Mouse (Mus musculus) intestine, embryonic 14.5 days (tissue): ENCODE measurements around the gene Kif28. TPM values are rescaled to one million over a fixed set of nuclear protein-coding genes. Genes with fewer than 3 reads are reported as not detected.

Experiments
- ATAC-seq: fragments of 200-750 bp; cut with Nextera tagmentation; replicated peaks from 2 replicates; pipeline ENCODE4 v1.8.0; 2017; ENCODE audit warnings: low read depth, moderate number of reproducible peaks, moderate TSS enrichment, moderate library complexity; ENCODE audit not compliant: low FRiP score, low TSS enrichment
- DNase-seq: peaks from one replicate; pipeline ENCODE4 v3.0.0-alpha.2; 2018; ENCODE audit warnings: low spot score
- H3K27ac ChIP-seq: fragments of 300-500 bp; sonication (generic); 2 replicates; pipeline ENCODE4 v1.5.1; 2014; ENCODE audit warnings: low read depth, mild to moderate bottlenecking, control low read depth
- H3K27me3 ChIP-seq: fragments of 300-500 bp; sonication (generic); replicated peaks from 2 replicates; pipeline ENCODE4 v1.6.1; 2014; ENCODE audit warnings: low read length, control low read depth; ENCODE audit not compliant: control insufficient read depth, insufficient read depth
- H3K36me3 ChIP-seq: fragments of 300-500 bp; sonication (generic); 2 replicates; pipeline ENCODE4 v1.6.1; 2014; ENCODE audit warnings: low read length, control low read depth; ENCODE audit not compliant: control insufficient read depth, insufficient read depth
- H3K4me1 ChIP-seq: fragments of 300-500 bp; sonication (generic); replicated peaks from 2 replicates; pipeline ENCODE4 v1.6.1; 2014; ENCODE audit warnings: low read length, control low read depth, mixed read lengths; ENCODE audit not compliant: control insufficient read depth, insufficient read depth
- H3K4me2 ChIP-seq: fragments of 300-500 bp; sonication (generic); 2 replicates; pipeline ENCODE4 v1.6.1; 2014; ENCODE audit warnings: low read length
- H3K4me3 ChIP-seq: fragments of 300-500 bp; sonication (generic); 2 replicates; pipeline ENCODE4 v1.5.1; 2014; ENCODE audit warnings: low read depth, low read length, control low read depth, mixed read lengths
- H3K9ac ChIP-seq: fragments of 300-500 bp; sonication (generic); 2 replicates; pipeline ENCODE4 v1.6.1; 2014; ENCODE audit warnings: mild to moderate bottlenecking, low read length
- H3K9me3 ChIP-seq: fragments of 300-500 bp; sonication (generic); 2 replicates; pipeline ENCODE4 v1.6.1; 2016; ENCODE audit warnings: low read length, control low read depth; ENCODE audit not compliant: control insufficient read depth
- WGBS: fragments of 180-500 bp; shearing (Covaris S2); extraction: QIAGEN DNeasy Blood & Tissue Kit; methylation state at CpG from one replicate; pipeline ENCODE4 v1.1.7; 2014; 5-methylcytosine and 5-hydroxymethylcytosine counted together
- polyA plus RNA-seq: library from polyadenylated mRNA; unstranded; fragments of >200 nt; fragmentation: Nextera tagmentation; extraction: Ambion mirVana; gene quantifications from 2 replicates; pipeline ENCODE4 v1.2.1, GENCODE M21; 2014

Kif28 gene
- not detected in 2 replicates for polyA plus RNA-seq

- WGBS = 93% methylated on average over 9 of the region's 9 CpGs
Measured at GRCm38 (mm10) chr1:179745171-179745570, at the start of gene Kif28. Kif28 (minus strand) TSS chr1:179745271.

GRCm38 (mm10) chr1:179787281-179787680 lies 42.2 kb upstream of the Kif28 start:
- WGBS = 88% methylated on average over 4 of the region's 4 CpGs
- H3K4me3 ChIP-seq = no peak overlapping the region
- H3K36me3 ChIP-seq = peaks cover 94% of the 10 kb centered on the region
- no peaks in the 10 kb centered on the region for H3K27me3 ChIP-seq
- H3K4me1 ChIP-seq = no peaks in the 10 kb centered on the region
- DNase-seq = no peak
- no peak for ATAC-seq
- H3K9ac ChIP-seq = no peak overlapping the region
- no peak overlapping the region for H3K4me2 ChIP-seq
- no peaks in the 10 kb centered on the region for H3K9me3 ChIP-seq
- H3K27ac ChIP-seq = no peak overlapping the region

More at GRCm38 (mm10) chr1:179745171-179745570, at the start of gene Kif28:
- peaks cover 61% of the 10 kb centered on the region for H3K36me3 ChIP-seq
- DNase-seq (no peak), ATAC-seq (no peak)
- no peaks in the 10 kb centered on the region for H3K9me3 ChIP-seq
- H3K27me3 ChIP-seq = no peaks in the 10 kb centered on the region
- H3K4me2 ChIP-seq = no peak within 1 kb of the TSS
- H3K4me1 ChIP-seq = no peaks in the 10 kb centered on the region
- no peak within 1 kb of the TSS for H3K27ac ChIP-seq
- no peak within 1 kb of the TSS for H3K9ac ChIP-seq
- H3K4me3 ChIP-seq = no peak within 1 kb of the TSS

GRCm38 (mm10) chr1:179785502-179785901 lies 40.4 kb upstream of the Kif28 start:
- no peak overlapping the region for H3K4me3 ChIP-seq
- peaks cover 96% of the 10 kb centered on the region for H3K36me3 ChIP-seq
- no peaks in the 10 kb centered on the region for H3K4me1 ChIP-seq
- H3K27me3 ChIP-seq = no peaks in the 10 kb centered on the region
- no peak overlapping the region for H3K27ac ChIP-seq
- H3K9me3 ChIP-seq = no peaks in the 10 kb centered on the region
- no peak for DNase-seq
- no peak overlapping the region for H3K9ac ChIP-seq
- 90% methylated on average over 5 of the region's 5 CpGs for WGBS
- no peak for ATAC-seq
- no peak overlapping the region for H3K4me2 ChIP-seq

GRCm38 (mm10) chr1:179784098-179784497 lies 39.0 kb upstream of the Kif28 start:
- Histone ChIP-seq H3K4me1 (no peaks in the 10 kb centered on the region), H3K9ac (no peak overlapping the region), H3K27ac (no peak overlapping the region), H3K4me3 (no peak overlapping the region), H3K4me2 (no peak overlapping the region), H3K36me3 (peaks cover 96% of the 10 kb centered on the region), H3K9me3 (no peaks in the 10 kb centered on the region), H3K27me3 (no peaks in the 10 kb centered on the region)
- WGBS = 86% methylated on average over 4 of the region's 4 CpGs
- DNase-seq = no peak
- ATAC-seq = no peak

GRCm38 (mm10) chr1:179776831-179777230 lies 31.8 kb upstream of the Kif28 start:
- DNase-seq (no peak), ATAC-seq (no peak)
- Histone ChIP-seq H3K9me3 (no peaks in the 10 kb centered on the region), H3K36me3 (peaks cover 95% of the 10 kb centered on the region), H3K9ac (no peak overlapping the region), H3K27ac (no peak overlapping the region), H3K4me1 (no peaks in the 10 kb centered on the region), H3K4me3 (no peak overlapping the region), H3K4me2 (no peak overlapping the region), H3K27me3 (no peaks in the 10 kb centered on the region)
- WGBS = 92% methylated on average over 8 of the region's 8 CpGs

- Histone ChIP-seq H3K9ac (no peak overlapping the region), H3K27me3 (no peaks in the 10 kb centered on the region), H3K4me3 (no peak overlapping the region), H3K9me3 (no peaks in the 10 kb centered on the region), H3K4me1 (no peaks in the 10 kb centered on the region), H3K36me3 (peaks cover 94% of the 10 kb centered on the region), H3K4me2 (no peak overlapping the region), H3K27ac (no peak overlapping the region)
- DNase-seq (no peak), ATAC-seq (no peak)
- 92% methylated on average over 4 of the region's 4 CpGs for WGBS
Measured at GRCm38 (mm10) chr1:179760553-179760952, 15.5 kb upstream of the Kif28 start.

GRCm38 (mm10) chr1:179760086-179760485 lies 15.0 kb upstream of the Kif28 start:
- H3K9me3 ChIP-seq = no peaks in the 10 kb centered on the region
- H3K4me2 ChIP-seq = no peak overlapping the region
- no peak overlapping the region for H3K4me3 ChIP-seq
- H3K27ac ChIP-seq = no peak overlapping the region
- WGBS = 92% methylated on average over 5 of the region's 5 CpGs
- no peak for DNase-seq
- H3K36me3 ChIP-seq = peaks cover 92% of the 10 kb centered on the region
- no peaks in the 10 kb centered on the region for H3K27me3 ChIP-seq
- no peaks in the 10 kb centered on the region for H3K4me1 ChIP-seq
- no peak for ATAC-seq
- no peak overlapping the region for H3K9ac ChIP-seq

- Histone ChIP-seq H3K4me3 (no peak overlapping the region), H3K36me3 (peaks cover 90% of the 10 kb centered on the region), H3K9ac (no peak overlapping the region), H3K27me3 (no peaks in the 10 kb centered on the region), H3K27ac (no peak overlapping the region), H3K4me1 (no peaks in the 10 kb centered on the region), H3K4me2 (no peak overlapping the region), H3K9me3 (no peaks in the 10 kb centered on the region)
- no peak for ATAC-seq
- DNase-seq = no peak
Measured at GRCm38 (mm10) chr1:179756477-179756876, 11.4 kb upstream of the Kif28 start.

GRCm38 (mm10) chr1:179753006-179753405 lies 7.9 kb upstream of the Kif28 start:
- DNase-seq = no peak
- 94% methylated on average over 8 of the region's 8 CpGs for WGBS
- Histone ChIP-seq H3K36me3 (peaks cover 87% of the 10 kb centered on the region), H3K27me3 (no peaks in the 10 kb centered on the region), H3K4me1 (no peaks in the 10 kb centered on the region), H3K9ac (no peak overlapping the region), H3K9me3 (no peaks in the 10 kb centered on the region), H3K4me2 (no peak overlapping the region), H3K27ac (no peak overlapping the region), H3K4me3 (no peak overlapping the region)
- ATAC-seq = no peak
